Mouse (Mus musculus) erythroblast, embryonic 14.5 days (primary cell): Measurements from ENCODE around the gene Glb1l2. TPM values are rescaled to one million over a fixed set of nuclear protein-coding genes. Genes with fewer than 3 reads are reported as not detected.

Experiments used
- H3K27me3 ChIP-seq: 2 replicates; pipeline ENCODE4 v1.6.1; 2012; ENCODE audit warnings: inconsistent platforms; ENCODE audit not compliant: control insufficient read depth
- H3K36me3 ChIP-seq: 2 replicates; pipeline ENCODE4 v1.6.1; 2012; ENCODE audit warnings: mild to moderate bottlenecking, inconsistent platforms; ENCODE audit not compliant: control insufficient read depth
- H3K4me1 ChIP-seq: 2 replicates; pipeline ENCODE4 v1.6.1; 2012; ENCODE audit warnings: inconsistent platforms; ENCODE audit not compliant: control insufficient read depth
- H3K4me3 ChIP-seq: replicated peaks from 2 replicates; pipeline ENCODE3; 2012; ENCODE audit warnings: moderate library complexity, mild to moderate bottlenecking, inconsistent platforms
- H3K9me3 ChIP-seq: 2 replicates; pipeline ENCODE4 v1.6.1; 2012; ENCODE audit warnings: low read length, inconsistent platforms, mixed read lengths; ENCODE audit not compliant: control insufficient read depth
- GATA1 ChIP-seq: IDR thresholded peaks from 2 replicates; pipeline ENCODE4 v1.6.1; 2012; ENCODE audit warnings: low read length, inconsistent platforms, mixed read lengths
- TAL1 ChIP-seq: IDR thresholded peaks from 3 replicates; pipeline ENCODE4 v1.6.1; 2012; ENCODE audit warnings: low read length, inconsistent platforms, mixed read lengths
- polyA plus RNA-seq: library from polyadenylated mRNA; stranded (reverse); fragments of >175 nt; gene quantifications from 2 replicates; pipeline ENCODE4 v1.2.3, GENCODE M21; 2012

The Glb1l2 gene
- polyA plus RNA-seq: not detected in 2 replicates

DNA sequence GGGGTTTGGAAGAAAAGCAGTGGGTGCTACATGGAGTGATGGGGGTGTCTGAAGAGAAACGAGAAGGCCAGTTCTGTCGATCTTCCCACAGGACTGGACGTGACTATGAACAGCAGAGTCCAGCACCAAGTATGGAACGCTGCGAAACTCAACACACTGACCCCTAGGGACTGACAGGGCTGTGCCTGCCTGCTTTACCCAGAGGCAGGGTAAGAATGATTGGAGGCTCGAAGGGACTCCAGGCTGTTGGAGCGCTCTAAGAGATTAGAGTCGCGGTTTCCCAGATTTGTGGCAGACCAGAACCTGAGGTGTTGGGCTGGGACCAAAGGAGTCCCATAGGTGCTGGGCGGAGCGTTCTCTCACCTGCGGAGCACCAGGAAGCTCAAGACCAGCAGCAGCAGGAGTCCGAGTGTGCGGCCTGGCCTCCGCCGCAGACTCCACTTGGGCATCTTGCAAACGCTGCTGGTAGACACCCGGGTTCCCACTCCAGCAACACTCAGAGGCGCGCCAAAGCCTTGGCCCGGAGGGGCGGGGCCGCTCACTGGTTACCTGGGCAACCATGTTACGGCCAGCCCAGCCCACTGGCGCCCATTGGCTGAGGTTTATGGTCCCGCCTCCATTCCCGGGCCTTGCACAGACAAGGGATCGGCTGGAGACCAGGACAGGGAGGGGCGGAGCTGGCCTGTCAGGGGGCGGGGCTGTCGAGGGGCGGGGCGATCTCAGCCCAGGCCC lies at the start of gene Glb1l2:
TSS of gene Glb1l2 (minus strand) at position 534 of the 732 bp plus-strand sequence.
- H3K36me3 ChIP-seq: no peaks in the 10 kb centered on the region
- TF ChIP-seq TAL1 (no peak), GATA1 (no peak)
- no peaks in the 10 kb centered on the region for H3K27me3 ChIP-seq
- H3K4me3 ChIP-seq: no peak within 1 kb of the TSS
- H3K9me3 ChIP-seq: no peaks in the 10 kb centered on the region; the same call in 1 of the 2 replicates
- peaks cover 5% of the 10 kb centered on the region for H3K4me1 ChIP-seq

DNA sequence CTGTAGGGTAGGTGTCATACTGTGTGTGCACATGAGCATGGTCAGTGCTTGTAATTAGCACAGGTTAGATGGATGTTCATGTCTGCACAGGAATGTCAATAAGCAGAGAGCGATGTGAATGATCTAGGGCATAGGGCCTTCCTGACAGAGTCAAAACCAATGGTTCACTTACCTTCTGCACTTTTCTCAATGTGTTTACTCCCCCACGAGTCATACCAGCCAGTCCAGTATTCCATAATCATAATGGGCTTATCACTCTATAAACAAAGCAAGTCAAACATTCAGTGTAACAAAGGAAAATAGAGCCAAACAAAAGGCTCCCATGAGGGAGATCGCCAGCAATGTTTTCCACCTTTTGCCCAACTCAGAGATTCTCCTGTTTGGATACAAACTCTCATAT lies 24.8 kb upstream of the Glb1l2 start:
- no peak for TF ChIP-seq GATA1
- no peak for TF ChIP-seq TAL1
- no peak overlapping the region for H3K4me3 ChIP-seq
- H3K27me3 ChIP-seq: no peaks in the 10 kb centered on the region
- H3K9me3 ChIP-seq: no peaks in the 10 kb centered on the region
- H3K36me3 ChIP-seq: no peaks in the 10 kb centered on the region
- no peaks in the 10 kb centered on the region for H3K4me1 ChIP-seq

DNA sequence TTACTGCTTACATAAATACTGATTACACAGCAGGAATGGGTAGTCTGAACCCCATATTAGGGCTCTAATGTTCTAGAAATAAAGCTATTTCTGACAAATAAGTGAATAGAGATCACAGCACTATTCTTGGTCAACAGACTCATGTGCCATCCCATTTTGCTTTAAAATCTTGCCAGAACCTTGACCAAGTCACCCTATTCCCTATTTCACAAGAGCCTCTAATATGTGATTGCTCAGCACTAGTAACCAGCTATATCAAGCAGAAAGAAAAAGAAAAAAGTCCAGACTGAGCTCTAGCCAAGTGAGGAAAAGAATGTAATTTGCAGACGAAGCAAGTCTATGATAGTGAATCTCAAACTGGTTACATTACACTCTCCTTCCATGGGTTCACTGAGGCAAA lies 13.7 kb upstream of the Glb1l2 start:
- H3K9me3 ChIP-seq: no peaks in the 10 kb centered on the region
- H3K36me3 ChIP-seq: no peaks in the 10 kb centered on the region
- TF ChIP-seq TAL1 (no peak), GATA1 (no peak)
- no peak overlapping the region for H3K4me3 ChIP-seq
- H3K27me3 ChIP-seq: no peaks in the 10 kb centered on the region
- H3K4me1 ChIP-seq: no peaks in the 10 kb centered on the region

DNA sequence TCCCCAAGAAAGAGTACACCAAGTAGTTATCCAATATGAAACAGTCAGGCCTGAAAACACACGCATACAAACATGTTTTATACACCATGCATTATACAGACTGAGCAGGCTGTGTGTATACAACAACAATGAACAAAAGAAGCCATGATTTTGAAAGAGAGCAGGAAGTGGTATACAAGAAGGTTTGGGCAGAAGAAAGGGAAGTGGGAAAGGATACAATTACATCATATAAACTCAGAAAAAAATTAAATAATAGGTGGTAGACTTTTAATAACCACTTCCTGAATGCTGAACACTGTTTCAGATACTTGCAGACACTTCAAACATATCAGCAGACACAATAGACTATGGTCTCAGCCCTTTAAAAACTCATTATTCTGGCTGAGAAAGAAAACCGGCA lies 2.5 kb upstream of the Glb1l2 start:
- no peaks in the 10 kb centered on the region; the same call in 1 of the 2 replicates for H3K9me3 ChIP-seq
- no peaks in the 10 kb centered on the region for H3K27me3 ChIP-seq
- H3K4me3 ChIP-seq: no peak overlapping the region
- H3K36me3 ChIP-seq: no peaks in the 10 kb centered on the region
- no peak for TF ChIP-seq GATA1
- TF ChIP-seq TAL1: no peak
- H3K4me1 ChIP-seq: peaks cover 5% of the 10 kb centered on the region

DNA sequence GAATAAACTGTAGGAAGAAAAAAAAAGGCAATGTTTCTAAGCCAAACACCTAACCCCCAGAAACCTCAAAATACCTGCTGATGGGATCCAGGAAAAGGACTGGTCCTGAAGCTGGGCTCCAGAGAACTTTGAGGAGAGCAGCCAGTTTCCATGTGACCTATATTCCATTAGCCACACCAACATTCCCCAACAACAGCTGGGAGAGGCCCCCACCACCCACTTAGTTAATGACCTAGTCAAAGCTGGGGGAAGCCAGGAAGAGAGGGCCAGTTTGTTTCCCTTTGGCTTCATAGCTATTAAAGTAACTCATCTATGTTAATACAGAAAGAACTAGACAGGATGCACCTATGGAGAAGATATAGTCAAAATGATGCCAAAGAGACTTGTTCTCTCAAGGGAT lies 1.9 kb downstream of the Glb1l2 start:
- H3K9me3 ChIP-seq: no peaks in the 10 kb centered on the region; the same call in 1 of the 2 replicates
- H3K4me3 ChIP-seq: no peak overlapping the region
- H3K4me1 ChIP-seq: peaks cover 5% of the 10 kb centered on the region
- H3K36me3 ChIP-seq: no peaks in the 10 kb centered on the region
- H3K27me3 ChIP-seq: no peaks in the 10 kb centered on the region
- no peak for TF ChIP-seq GATA1
- no peak for TF ChIP-seq TAL1

DNA sequence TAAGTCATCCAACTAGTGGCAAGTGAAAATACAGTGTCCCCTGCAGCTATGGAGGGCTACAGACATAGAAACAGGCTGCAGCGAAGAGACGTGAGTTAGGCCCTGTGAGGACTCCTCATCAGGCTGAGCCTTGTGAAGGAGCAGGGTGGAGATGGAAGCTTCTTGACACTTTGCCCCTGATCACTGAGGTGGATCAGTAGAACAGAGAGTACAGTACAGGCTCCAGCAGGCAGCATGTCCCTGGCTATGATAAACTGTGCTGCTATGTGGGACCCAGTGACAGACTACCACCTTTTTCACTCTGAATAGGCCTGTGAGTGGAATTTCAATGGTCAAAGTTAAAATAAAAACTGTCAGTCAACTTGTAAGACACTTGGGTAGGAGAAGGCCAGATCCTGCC lies 5.9 kb downstream of the Glb1l2 start:
- H3K27me3 ChIP-seq: no peaks in the 10 kb centered on the region
- H3K4me1 ChIP-seq: no peaks in the 10 kb centered on the region
- no peaks in the 10 kb centered on the region for H3K36me3 ChIP-seq
- TF ChIP-seq GATA1: no peak
- no peak for TF ChIP-seq TAL1
- no peak overlapping the region for H3K4me3 ChIP-seq
- no peaks in the 10 kb centered on the region for H3K9me3 ChIP-seq

DNA sequence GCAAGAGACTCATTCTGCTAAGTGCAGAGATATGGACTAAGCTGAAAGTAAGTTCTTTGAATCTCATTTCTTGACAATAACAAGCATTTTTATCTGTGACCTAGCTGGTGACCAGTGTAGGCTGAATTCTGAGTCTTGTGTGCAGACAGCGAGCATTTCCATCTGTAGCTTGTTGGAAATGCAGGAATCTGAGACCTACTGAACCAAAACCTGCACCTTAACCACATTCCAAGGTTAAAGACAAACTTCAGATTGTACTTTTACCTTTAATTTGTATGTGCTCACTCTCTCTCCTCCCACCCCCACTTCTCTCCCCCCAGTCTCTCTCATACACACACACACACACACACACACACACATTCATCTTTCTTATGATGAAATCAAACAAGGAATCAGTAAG lies 7.5 kb downstream of the Glb1l2 start:
- H3K27me3 ChIP-seq: no peaks in the 10 kb centered on the region
- TF ChIP-seq GATA1 (no peak), TAL1 (no peak)
- no peaks in the 10 kb centered on the region for H3K4me1 ChIP-seq
- no peak overlapping the region for H3K4me3 ChIP-seq
- no peaks in the 10 kb centered on the region for H3K9me3 ChIP-seq
- no peaks in the 10 kb centered on the region for H3K36me3 ChIP-seq

DNA sequence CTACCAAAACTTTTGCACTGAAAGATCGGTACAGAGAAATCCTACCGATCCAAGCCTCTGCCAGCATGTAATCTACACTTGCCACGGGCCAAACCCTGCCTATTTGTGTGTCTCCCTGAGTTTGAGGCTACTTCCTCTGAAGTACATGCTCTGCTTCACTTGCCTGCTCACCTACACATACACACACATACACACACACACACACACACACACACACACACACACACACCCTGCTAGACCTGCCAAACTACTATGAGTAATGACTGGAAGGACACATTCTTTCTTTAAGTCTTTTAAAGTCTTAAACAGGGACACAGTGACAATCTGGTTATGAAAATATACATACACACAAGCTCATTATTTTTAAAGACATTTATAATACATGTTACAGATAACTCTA lies 8.1 kb downstream of the Glb1l2 start:
- TF ChIP-seq TAL1: no peak
- no peak for TF ChIP-seq GATA1
- Histone ChIP-seq H3K4me1 (no peaks in the 10 kb centered on the region), H3K4me3 (no peak overlapping the region), H3K27me3 (no peaks in the 10 kb centered on the region), H3K36me3 (no peaks in the 10 kb centered on the region), H3K9me3 (no peaks in the 10 kb centered on the region)

DNA sequence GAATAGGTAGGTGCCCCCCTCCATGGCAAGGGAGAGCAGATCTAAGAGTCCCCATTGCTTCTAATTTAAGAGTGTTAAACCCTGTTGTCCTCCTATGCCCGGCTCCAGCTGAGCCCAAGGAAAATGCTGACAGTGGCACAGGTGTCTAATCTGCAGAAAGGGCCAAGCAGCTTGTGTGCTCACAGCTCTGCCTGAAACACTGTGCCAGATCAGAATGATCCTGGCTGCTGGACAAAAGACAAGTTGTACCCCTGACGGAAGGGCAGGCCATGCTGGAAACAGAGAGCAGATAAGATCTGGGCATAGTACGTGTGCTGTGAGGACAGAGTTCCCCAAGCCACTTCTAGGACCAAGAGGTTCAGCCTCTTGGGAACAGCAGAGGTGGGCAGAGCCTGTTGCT lies 13.4 kb downstream of the Glb1l2 start:
- Histone ChIP-seq H3K4me1 (no peaks in the 10 kb centered on the region), H3K9me3 (no peaks in the 10 kb centered on the region), H3K36me3 (no peaks in the 10 kb centered on the region), H3K27me3 (no peaks in the 10 kb centered on the region), H3K4me3 (no peak overlapping the region)
- no peak for TF ChIP-seq TAL1
- no peak for TF ChIP-seq GATA1
